Mouse (Mus musculus) CD4-positive, CD25-positive, alpha-beta regulatory T cell, adult 2 months (primary cell): ENCODE data around the gene Tmem163.

ENCODE experiments used
- DNase-seq: peaks from one replicate; pipeline ENCODE4 v3.0.0-alpha.2; 2012; ENCODE audit warnings: low read depth, low spot score

Tmem163 gene

DNA sequence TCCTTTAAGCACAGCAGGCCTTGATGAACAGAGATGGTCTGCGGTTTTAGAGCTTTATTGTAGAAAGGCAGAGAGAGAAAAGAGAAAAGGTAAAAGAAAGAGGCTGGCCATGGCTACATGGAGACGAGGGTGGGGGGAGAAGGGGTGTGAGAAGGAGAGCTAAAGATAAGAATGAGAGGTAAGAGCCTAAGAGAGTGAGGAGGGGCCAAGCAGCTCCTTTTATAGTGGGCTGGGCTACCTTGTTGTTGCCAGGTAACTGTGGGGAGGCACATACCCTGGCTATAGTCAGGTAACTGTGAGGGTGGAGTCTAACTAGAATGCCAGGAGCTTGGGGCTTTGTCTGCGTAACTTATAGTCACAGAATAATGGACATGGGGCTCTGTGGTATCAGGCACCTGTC, 110.7 kb downstream of the Tmem163 start:
- no peak for DNase-seq

DNA sequence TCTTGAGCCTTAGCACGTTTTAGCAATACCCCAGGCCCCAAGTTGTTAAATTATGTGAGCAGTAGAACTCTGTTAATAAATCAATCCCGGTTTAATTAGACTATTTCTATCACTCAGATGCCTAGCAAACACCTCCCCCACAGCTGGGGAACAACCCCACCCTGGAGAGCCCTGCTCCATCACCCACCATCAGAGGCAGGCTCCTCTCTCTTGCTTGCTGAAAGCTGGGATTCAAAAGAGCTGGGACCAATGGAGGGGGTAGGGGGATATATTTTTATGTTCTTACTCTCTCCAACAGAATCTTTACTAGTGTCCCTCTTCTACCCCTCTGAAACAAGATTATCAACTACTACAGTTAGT, 122.9 kb downstream of the Tmem163 start:
- no peak for DNase-seq

- DNase-seq: no peak
Observed at GRCm38 (mm10) chr1:127555822-127556485, 123.4 kb downstream of the Tmem163 start.

- no peak for DNase-seq
Observed at GRCm38 (mm10) chr1:127548078-127548477, 131.3 kb downstream of the Tmem163 start.

DNA sequence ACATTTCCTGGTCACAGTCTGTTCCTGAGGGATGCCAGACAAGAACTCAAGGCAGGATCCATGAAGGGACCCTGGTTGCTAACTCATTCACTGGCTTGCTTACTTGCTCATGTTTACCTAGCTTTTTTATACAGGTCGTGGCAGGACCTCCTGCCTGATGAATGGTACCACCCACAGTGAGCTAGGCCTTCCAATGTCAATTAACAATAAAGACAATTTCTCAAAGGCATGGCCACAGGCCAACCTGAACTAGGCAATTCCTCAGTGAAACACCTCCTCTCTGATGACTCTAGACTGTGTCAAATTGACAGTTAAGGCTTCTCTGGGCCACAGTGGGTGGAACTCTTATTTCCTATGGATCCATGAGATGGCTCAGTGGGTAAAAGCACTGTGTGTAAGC, 136.6 kb downstream of the Tmem163 start:
- DNase-seq: no peak

GRCm38 (mm10) chr1:127541931-127542330, 137.4 kb downstream of the Tmem163 start:
- no peak for DNase-seq

DNA sequence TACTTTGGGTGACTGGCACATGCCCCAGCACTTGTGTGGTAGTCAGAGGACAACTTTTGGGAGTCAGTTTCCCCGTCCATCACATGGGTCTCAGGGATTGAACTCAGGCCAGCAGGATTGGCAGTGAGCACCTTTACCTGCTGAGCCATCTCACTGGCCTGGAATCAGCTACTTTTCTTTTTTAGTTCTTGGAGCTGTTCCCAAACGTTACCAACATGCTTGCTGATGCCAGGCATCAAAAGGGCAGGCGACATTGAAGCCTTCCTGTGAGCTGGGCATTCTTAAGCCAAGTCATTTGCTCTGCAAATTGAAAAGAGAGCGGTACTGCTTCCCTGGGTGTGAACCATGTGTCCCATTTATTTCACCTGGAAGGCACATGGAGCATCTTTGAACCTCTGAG, 137.8 kb downstream of the Tmem163 start:
- no peak for DNase-seq

DNA sequence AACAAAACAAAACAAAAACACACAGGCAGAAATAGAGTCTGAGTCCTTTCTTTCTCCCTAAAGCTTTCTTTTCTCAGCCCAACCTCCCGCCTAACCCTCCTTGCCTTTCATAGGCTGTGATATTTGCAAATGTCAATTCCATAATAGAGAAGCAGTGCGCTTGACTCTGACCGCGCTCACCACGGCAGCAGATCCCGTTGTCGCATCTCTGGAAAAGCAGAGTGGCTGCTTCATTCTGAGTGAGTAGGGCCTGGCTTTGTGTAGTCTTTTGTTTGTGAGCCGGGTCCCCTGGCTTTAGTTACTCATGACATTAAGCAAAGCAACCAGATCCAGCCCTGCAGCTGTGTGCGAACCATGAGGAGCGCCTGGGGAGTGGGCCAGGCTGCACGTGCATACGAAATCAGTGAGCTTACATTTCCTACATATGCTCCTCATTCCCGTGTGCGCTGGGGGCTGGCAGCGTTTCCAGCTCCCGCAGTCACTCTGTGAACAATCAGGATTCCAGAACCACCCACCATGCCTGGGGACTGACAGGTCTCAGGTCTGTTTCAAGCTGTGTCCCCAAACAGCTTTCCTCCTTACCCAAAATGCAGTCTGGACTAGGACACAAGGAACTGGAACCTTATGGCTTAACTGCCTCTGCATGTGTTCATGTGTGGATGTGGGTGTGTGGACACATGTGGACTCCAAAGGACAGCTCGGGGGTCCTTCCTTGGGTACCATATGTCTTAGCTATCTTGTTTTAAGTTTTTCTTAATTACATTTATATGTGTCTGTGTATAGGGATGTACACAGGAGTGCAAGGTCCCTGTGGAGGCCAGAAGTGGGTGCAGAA, 141.9 kb downstream of the Tmem163 start:
- no peak for DNase-seq

DNA sequence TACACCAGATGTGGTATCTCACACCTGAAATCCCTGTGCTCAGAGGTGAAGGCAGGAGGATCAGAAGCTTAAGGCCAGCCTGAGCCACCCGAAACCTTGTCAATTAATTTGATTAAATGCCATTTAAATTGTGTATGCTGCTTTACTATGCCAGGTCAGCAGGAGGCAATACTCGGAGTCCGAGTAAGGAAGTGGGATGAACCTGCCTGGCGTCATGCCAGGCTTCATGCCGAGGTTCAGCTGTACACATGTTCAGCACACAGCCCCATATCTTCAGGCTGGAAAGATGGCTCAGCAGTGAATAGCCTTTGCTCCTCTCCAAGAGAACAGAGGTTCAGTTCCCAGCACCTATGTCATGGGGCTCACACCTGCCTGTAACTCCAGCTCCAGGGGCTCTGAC, 142.9 kb downstream of the Tmem163 start:
- no peak for DNase-seq

DNA sequence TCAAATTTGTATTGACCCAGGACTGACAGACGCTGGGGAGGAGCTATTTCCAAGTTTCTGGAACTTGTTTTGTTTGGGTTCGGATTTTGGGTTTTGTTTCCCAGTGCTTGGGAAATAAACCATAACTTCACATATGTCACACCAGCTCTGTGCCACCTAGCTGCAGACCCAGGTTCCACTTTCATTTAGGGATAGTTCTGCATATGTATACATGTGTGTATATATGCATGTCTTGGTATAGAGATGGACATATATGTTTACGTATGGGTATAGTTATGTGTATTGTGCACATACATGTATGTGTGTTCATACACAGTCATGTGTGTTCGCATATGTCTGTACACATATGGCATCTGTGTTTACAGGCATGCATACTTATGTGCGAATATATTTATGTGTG, 147.6 kb downstream of the Tmem163 start:
- no peak for DNase-seq

DNA sequence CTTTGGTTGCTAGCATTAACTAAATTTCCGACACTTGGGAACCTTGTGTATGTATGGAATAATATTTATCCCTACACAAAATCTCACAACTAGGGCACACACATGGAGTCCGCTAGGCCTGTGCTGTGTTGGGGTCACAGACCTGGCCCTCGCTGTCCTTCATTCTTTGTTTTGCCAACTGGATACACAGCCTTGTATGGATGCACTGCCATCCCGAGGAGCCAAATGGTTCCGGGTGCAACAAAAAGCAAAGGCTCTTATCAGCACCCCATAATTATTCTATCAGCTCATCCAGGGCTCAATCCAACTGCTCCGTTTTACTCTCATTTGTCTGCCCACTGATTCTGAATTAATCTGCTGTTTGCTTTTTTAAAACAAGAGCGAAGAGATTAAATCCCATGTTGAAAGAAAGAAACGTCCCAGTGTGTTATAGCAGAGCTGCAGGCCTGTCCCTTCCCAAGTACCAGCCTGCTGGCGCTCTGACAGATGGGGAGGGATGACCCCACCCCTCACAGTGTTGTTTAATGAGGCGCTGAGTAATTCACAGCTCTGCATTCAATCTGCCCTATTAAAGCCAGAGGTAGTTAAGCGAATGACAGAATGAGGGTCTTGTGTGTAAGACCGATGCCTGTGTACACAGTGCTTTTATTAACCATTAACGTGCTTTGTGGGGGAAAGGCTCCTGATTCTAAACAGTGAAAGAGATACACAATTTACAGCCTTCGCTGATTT, 148.3 kb downstream of the Tmem163 start:
- no peak for DNase-seq

- DNase-seq: no peak
Observed at GRCm38 (mm10) chr1:127523364-127523763, 156.0 kb downstream of the Tmem163 start.

- no peak for DNase-seq
Observed at GRCm38 (mm10) chr1:127514888-127515287, 164.5 kb downstream of the Tmem163 start.

- DNase-seq: no peak
Observed at GRCm38 (mm10) chr1:127514479-127514878, 164.9 kb downstream of the Tmem163 start.

GRCm38 (mm10) chr1:127513664-127514063, 165.7 kb downstream of the Tmem163 start:
- no peak for DNase-seq

- no peak for DNase-seq
Observed at GRCm38 (mm10) chr1:127513140-127513539, 166.2 kb downstream of the Tmem163 start.

DNA sequence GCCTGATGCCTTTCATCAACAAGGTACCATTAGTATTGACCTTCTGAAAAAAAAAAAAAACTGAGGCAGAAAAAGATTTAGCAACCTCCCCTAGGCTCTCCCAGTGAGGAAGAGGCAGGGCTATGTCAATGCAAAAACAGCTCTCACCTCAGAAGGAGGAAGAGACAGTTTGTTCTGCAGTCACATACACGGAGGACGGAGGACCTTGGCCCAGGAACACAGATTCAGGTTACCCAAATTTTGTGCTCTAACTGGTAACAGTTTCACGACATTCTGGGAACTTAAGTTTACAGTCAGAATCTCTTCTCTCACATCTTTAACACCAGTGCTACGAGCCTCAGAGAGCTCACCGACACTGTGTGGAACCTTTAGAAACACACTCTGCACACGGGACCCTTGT, 166.6 kb downstream of the Tmem163 start:
- no peak for DNase-seq

- no peak for DNase-seq
Observed at GRCm38 (mm10) chr1:127511362-127511761, 168.0 kb downstream of the Tmem163 start.

DNA sequence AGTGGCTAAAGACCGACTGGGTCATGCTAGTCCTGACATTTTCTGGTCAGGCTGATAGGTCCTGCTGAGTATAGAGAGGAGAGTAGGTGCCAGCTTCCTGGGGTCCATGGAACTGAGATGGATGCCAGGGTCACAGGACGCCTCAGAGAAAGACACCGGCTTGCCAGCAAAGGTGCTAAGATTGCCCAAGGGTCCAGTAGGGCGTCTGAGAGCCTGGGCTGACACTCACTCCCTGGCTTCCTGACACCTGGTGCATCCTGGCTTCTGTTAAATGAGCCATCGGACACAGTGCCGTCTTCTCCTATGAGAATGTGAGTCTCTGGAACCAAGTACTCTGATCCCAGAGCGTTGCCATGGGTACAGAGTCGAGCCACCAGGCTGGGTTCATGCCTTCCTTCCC, 170.4 kb downstream of the Tmem163 start:
- DNase-seq: no peak

- DNase-seq: no peak
Observed at GRCm38 (mm10) chr1:127508067-127508739, 171.1 kb downstream of the Tmem163 start.

DNA sequence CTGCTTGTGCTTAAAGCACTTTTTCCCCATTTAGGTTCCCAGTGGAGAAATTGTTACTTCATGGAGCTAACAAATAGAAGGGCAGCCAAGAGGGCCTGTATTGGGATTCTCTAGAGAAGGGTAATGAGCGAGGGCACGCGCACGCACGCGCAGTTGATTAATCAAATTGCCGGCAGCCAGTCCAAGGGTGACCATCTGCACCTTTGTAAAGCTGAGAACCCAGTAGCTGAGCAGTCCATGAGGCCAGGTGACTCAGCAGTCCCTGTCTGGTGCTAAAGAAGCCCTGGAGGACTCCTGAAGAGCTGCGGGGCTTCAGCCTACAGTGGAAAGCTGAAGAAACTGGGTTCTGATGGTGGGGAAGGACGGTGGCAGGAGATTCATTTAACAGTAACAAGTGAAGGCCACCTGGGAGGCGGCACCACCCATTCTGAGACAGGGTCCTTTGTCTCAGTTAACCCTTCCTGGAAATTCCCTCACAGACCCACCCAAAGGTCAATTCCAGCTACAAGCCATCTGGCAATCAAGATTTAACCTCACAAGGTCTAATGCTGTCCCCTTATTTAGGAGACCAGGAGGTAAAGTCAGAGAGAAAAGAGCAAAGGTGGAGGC, 172.2 kb downstream of the Tmem163 start:
- DNase-seq: no peak

GRCm38 (mm10) chr1:127500701-127501100, 178.6 kb downstream of the Tmem163 start:
- DNase-seq: no peak
